ENCODE assay signal across 9 mouse cellular contexts in the genomic region with DNA sequence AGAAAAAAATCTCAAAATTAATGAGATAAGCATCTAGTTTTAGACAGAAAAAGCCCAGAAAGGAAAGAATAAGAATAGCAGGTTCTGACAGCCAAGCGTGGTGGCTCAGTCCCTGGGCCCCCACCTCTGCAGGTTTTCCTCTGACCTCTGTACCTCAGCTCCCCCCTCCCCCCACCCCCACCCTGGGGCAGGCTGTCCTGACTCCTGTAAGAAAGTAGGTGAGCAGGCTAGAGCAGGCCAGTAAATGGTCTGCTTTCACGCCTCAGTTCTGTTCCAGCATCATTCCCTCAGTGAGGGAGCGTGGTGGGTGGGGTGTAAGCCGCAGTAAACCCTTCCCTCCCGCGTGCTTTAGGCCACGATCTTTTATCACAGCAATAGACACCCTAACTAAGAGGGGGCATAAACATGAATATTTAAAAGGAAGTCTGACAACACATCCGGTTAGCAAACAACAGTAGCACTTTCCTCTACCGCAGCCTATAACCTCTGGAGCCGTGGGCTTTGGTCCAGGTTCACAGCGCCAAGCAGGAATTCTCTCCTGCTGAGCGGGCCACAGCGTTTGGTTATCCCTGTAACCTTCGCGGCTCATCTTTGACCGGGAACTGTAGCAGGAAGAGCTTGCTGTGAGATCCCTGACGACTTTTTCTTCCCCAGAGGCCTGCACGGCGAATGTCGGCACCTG. TPM values are rescaled to one million over a fixed set of nuclear protein-coding genes. Genes with fewer than 3 reads are reported as not detected.
DNase-seq lines count a peak whose midpoint lies in the region; ATAC-seq and TF ChIP-seq lines count a peak whose summit lies in the region.
"Had no signal": no experiment of that assay in that cellular context is flagged by ENCODE, and none has a peak within 500 bp of the region (broad histone marks: within the 10 kb centered on the region; RNA-seq: fewer than 3 reads in every experiment).

No protein-coding gene starts in this region.

- no peak for TF ChIP-seq CTCF in cerebellum, adult 2 months (IDR thresholded peaks at IDR 0.05; ENCODE audit: borderline replicate concordance, insufficient read depth, low read depth, low read length)
- TF ChIP-seq CTCF in kidney, postnatal 0 days (IDR thresholded peaks at IDR 0.05; ENCODE audit: low read depth): 0 out of 2 replicates have a peak, but pooled peaks have one; percentile 5

- no peak overlapping the region for H3K27ac ChIP-seq in cerebellum, adult 2 months (ENCODE audit: insufficient read depth, low read length)
- peak overlapping the region; percentile 48 for H3K27ac ChIP-seq in lung, embryonic 15.5 days
- 0 out of 2 replicates have a peak overlapping the region, but pooled peaks have one; percentile 27 for H3K27ac ChIP-seq in kidney, postnatal 0 days
- peak overlapping the region; percentile 75 for H3K27ac ChIP-seq in stomach, embryonic 16.5 days (ENCODE audit: low read length)
- H3K27ac ChIP-seq: midbrain, embryonic 10.5 days had no signal

- H3K4me1 ChIP-seq in cerebellum, adult 2 months (ENCODE audit: control insufficient read depth, insufficient read depth, low read length): peaks cover 15% of the 10 kb centered on the region
- peaks cover 23% of the 10 kb centered on the region for H3K4me1 ChIP-seq in lung, embryonic 15.5 days
- peaks cover 8% of the 10 kb centered on the region; the same call in 1 of the 2 replicates for H3K4me1 ChIP-seq in kidney, postnatal 0 days (replicated peaks; ENCODE audit: insufficient read depth, low read length)
- peaks cover 5% of the 10 kb centered on the region for H3K4me1 ChIP-seq in stomach, embryonic 16.5 days (ENCODE audit: control insufficient read depth, insufficient read depth, low read length)

- no peak for DNase-seq in cerebellum, adult 2 months
- DNase-seq in cerebellum, postnatal 4 days (ENCODE audit: low spot score in 2 of 2): no peak
- DNase-seq in lung, postnatal 14 days: no peak
- DNase-seq in kidney, postnatal 0 days (ENCODE audit: low spot score): peak; percentile 24
- DNase-seq in adrenal gland, postnatal 10 days: no peak
- DNase-seq in cerebellum, postnatal 25 days: no peak

- peak overlapping the region; percentile 41 for H3K4me2 ChIP-seq in lung, embryonic 15.5 days
- peak overlapping the region; percentile 31 for H3K4me2 ChIP-seq in kidney, postnatal 0 days (ENCODE audit: low read length)
- peak overlapping the region; percentile 47 for H3K4me2 ChIP-seq in stomach, embryonic 16.5 days (ENCODE audit: low read depth, low read length)

- 18% methylated on average over 20 of the region's 20 CpGs for WGBS in cerebellum, adult 2 months
- WGBS in lung, embryonic 15.5 days: 28% methylated on average over 20 of the region's 20 CpGs
- 31% methylated on average over 20 of the region's 20 CpGs for WGBS in kidney, postnatal 0 days
- WGBS in stomach, embryonic 16.5 days: 31% methylated on average over 20 of the region's 20 CpGs

- peak overlapping the region; percentile 2; the same call in 1 of the 2 replicates for H3K9ac ChIP-seq in lung, embryonic 15.5 days
- no peak overlapping the region for H3K9ac ChIP-seq in kidney, postnatal 0 days (ENCODE audit: low read depth, low read length)
- peak overlapping the region; percentile 29; the same call in 1 of the 2 replicates for H3K9ac ChIP-seq in stomach, embryonic 16.5 days (ENCODE audit: low read length)

- H3K36me3 ChIP-seq in lung, embryonic 15.5 days: no peaks in the 10 kb centered on the region
- H3K36me3 ChIP-seq in kidney, postnatal 0 days (ENCODE audit: insufficient read depth, low read length): no peaks in the 10 kb centered on the region
- no peaks in the 10 kb centered on the region for H3K36me3 ChIP-seq in stomach, embryonic 16.5 days (ENCODE audit: control insufficient read depth, insufficient read depth, low read length)
- H3K36me3 ChIP-seq: midbrain, embryonic 10.5 days had no signal

- ATAC-seq in lung, embryonic 15.5 days (ENCODE audit: borderline replicate concordance, extremely low read depth, low FRiP score, low TSS enrichment): no peak; the same call in 1 of the 2 replicates
- peak; percentile 44; the same call in 1 of the 2 replicates for ATAC-seq in kidney, postnatal 0 days (replicated peaks; ENCODE audit: low FRiP score, low read depth)
- ATAC-seq in stomach, embryonic 16.5 days (ENCODE audit: insufficient read depth, low FRiP score): peak; percentile 16; the same call in 1 of the 2 replicates

- no peak for TF ChIP-seq POLR2A in cerebellum, adult 2 months (IDR thresholded peaks at IDR 0.05; ENCODE audit: borderline replicate concordance, insufficient read depth, low read length)

- no peaks in the 10 kb centered on the region for H3K9me3 ChIP-seq in lung, embryonic 15.5 days
- no peaks in the 10 kb centered on the region for H3K9me3 ChIP-seq in kidney, postnatal 0 days (replicated peaks; ENCODE audit: low read length)
- H3K9me3 ChIP-seq in stomach, embryonic 16.5 days (replicated peaks; ENCODE audit: control insufficient read depth, low read length): no peaks in the 10 kb centered on the region
- H3K9me3 ChIP-seq: midbrain, embryonic 10.5 days had no signal

- H3K4me3 ChIP-seq in cerebellum, adult 2 months (replicated peaks; ENCODE audit: insufficient read depth, low read depth, low read length): peak overlapping the region; percentile 19
- H3K4me3 ChIP-seq in lung, embryonic 15.5 days: 0 out of 2 replicates have a peak overlapping the region, but pooled peaks have one; percentile 5
- H3K4me3 ChIP-seq in kidney, postnatal 0 days (replicated peaks; ENCODE audit: low read depth, low read length): no peak overlapping the region
- H3K4me3 ChIP-seq in stomach, embryonic 16.5 days (replicated peaks; ENCODE audit: low read length): peak overlapping the region; percentile 7; the same call in 1 of the 2 replicates
- H3K4me3 ChIP-seq: midbrain, embryonic 10.5 days had no signal

- H3K27me3 ChIP-seq in cerebellum, adult 2 months (ENCODE audit: control insufficient read depth, insufficient read depth, low read length): no peaks in the 10 kb centered on the region
- H3K27me3 ChIP-seq in lung, embryonic 15.5 days: no peaks in the 10 kb centered on the region
- H3K27me3 ChIP-seq in kidney, postnatal 0 days (ENCODE audit: insufficient read depth, low read length): no peaks in the 10 kb centered on the region
- H3K27me3 ChIP-seq in stomach, embryonic 16.5 days (ENCODE audit: control insufficient read depth, insufficient read depth, low read length): no peaks in the 10 kb centered on the region

RNA-seq across cellular contexts. Expression of gene Park7, which starts 24.8 kb away (rescaled TPM):
- polyA plus RNA-seq in cerebellum, adult 2 months (2012; rRNA removed): 362 and 384 TPM in 2 replicates
- polyA plus RNA-seq in lung, embryonic 15.5 days (2015; fragmentation: Nextera tagmentation; extraction: Ambion mirVana): 423 and 449 TPM in 2 replicates
- 419 and 424 TPM in 2 replicates for polyA plus RNA-seq in kidney, postnatal 0 days (2015; fragmentation: Nextera tagmentation; extraction: Ambion mirVana)
- polyA plus RNA-seq in stomach, embryonic 16.5 days (2015; fragmentation: Nextera tagmentation; extraction: Ambion mirVana): 362 and 368 TPM in 2 replicates
- 100 to 1,000 TPM; 242 to 261 TPM for total RNA-seq in adrenal gland, postnatal 10 days (2021)

RNA-seq across cellular contexts. Expression of gene Tnfrsf9, which starts 24.9 kb away (rescaled TPM):
- polyA plus RNA-seq in cerebellum, adult 2 months (2012; rRNA removed): 0.64 and 0.67 TPM in 2 replicates
- polyA plus RNA-seq in lung, embryonic 15.5 days (2015; fragmentation: Nextera tagmentation; extraction: Ambion mirVana): 0.26 and 0.29 TPM in 2 replicates
- polyA plus RNA-seq in kidney, postnatal 0 days (2015; fragmentation: Nextera tagmentation; extraction: Ambion mirVana): 0.13 TPM in 2 replicates
- 0.84 and 1.3 TPM in 2 replicates for polyA plus RNA-seq in stomach, embryonic 16.5 days (2015; fragmentation: Nextera tagmentation; extraction: Ambion mirVana)
- under 1 TPM; 0.57 to 0.73 TPM for total RNA-seq in adrenal gland, postnatal 10 days (2021)

RNA-seq across cellular contexts. Expression of gene Errfi1, which starts 35.7 kb away (rescaled TPM):
- polyA plus RNA-seq in cerebellum, adult 2 months (2012; rRNA removed): 30.0 and 32.4 TPM in 2 replicates
- polyA plus RNA-seq in lung, embryonic 15.5 days (2015; fragmentation: Nextera tagmentation; extraction: Ambion mirVana): 41.7 and 42.7 TPM in 2 replicates
- 34.1 and 35.5 TPM in 2 replicates for polyA plus RNA-seq in kidney, postnatal 0 days (2015; fragmentation: Nextera tagmentation; extraction: Ambion mirVana)
- 29.4 and 30.8 TPM in 2 replicates for polyA plus RNA-seq in stomach, embryonic 16.5 days (2015; fragmentation: Nextera tagmentation; extraction: Ambion mirVana)
- 100 to 1,000 TPM in 1 of 2 experiments, 10 to 100 TPM in 1; 32.3 to 159 TPM for total RNA-seq in adrenal gland, postnatal 10 days (2021)
